21 mouse cellular contexts compared by ENCODE assay signal in the genomic region with DNA sequence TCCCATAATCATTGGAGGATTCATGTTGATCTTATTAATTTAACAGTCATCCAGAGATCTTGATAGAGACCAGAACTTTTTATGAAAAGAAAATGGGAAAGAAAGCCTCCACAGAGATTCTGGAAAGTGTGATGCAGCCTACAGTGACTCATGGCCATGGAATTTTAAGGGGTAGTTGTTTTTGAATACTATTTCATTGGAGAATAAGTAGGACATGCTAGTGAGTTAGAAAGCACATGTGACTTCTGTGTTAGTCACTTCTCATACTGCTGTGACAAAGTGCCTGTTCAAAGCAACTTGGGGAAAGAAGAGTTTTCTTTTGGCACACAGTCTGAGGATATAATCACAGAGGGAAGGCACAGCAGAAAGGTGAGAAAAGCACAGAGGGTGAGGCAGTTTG.
DNase-seq lines count a peak whose midpoint lies in the region; ATAC-seq lines count a peak whose summit lies in the region.
"Had no signal": no experiment of that assay in that cellular context is flagged by ENCODE, and none has a peak within 500 bp of the region (broad histone marks: within the 10 kb centered on the region; RNA-seq: fewer than 3 reads in every experiment).

No protein-coding gene starts in this region.

- peak; percentile 6 for DNase-seq in heart, adult 8-10 months (ENCODE audit: low spot score)
- peak; percentile 74 for DNase-seq in Muller cell, postnatal 12 days (ENCODE audit: inconsistent ontology term)
- peak; percentile 71 for DNase-seq in brain, adult 2 months (ENCODE audit: low read depth, low spot score)
- no peak for DNase-seq in left cerebral cortex, postnatal 36 days (ENCODE audit: low spot score in 2 of 2)
- DNase-seq in cerebellum, postnatal 25 days = no peak
- DNase-seq: adrenal gland, adult 8-10 months; cerebellum, adult 11-12 months; cerebellum, adult 9-11 months; gastrocnemius, postnatal 25 days; heart, postnatal 10 days; heart, postnatal 4 days had no signal

- intact Hi-C loops in left cerebral cortex, postnatal 36 days (cut with DNase I) = no loop called here

- no peaks in the 10 kb centered on the region for H3K27me3 ChIP-seq in heart, embryonic 11.5 days (ENCODE audit: control insufficient read depth, insufficient read depth, low read length)
- H3K27me3 ChIP-seq: forebrain, embryonic 15.5 days; hindbrain, embryonic 12.5 days had no signal

- H3K27ac ChIP-seq in heart, embryonic 11.5 days (ENCODE audit: low read depth, low read length) = no peak overlapping the region
- H3K27ac ChIP-seq: embryonic facial prominence, embryonic 10.5 days; forebrain, embryonic 15.5 days; hindbrain, embryonic 12.5 days had no signal

- H3K9me3 ChIP-seq in heart, embryonic 11.5 days (replicated peaks; ENCODE audit: control insufficient read depth, low read length) = no peaks in the 10 kb centered on the region
- H3K9me3 ChIP-seq: embryonic facial prominence, embryonic 10.5 days; forebrain, embryonic 15.5 days; hindbrain, embryonic 12.5 days had no signal

- ATAC-seq in heart, embryonic 11.5 days (replicated peaks; ENCODE audit: insufficient number of reproducible peaks, low FRiP score, low TSS enrichment) = no peak
- ATAC-seq: CD4-positive, CD25-positive, alpha-beta regulatory T cell, adult 4 months; forebrain, embryonic 15.5 days; hindbrain, embryonic 16.5 days; inflammation-experienced regulatory T-cells, adult 6 months; intestine, postnatal 0 days had no signal

- H3K4me1 ChIP-seq in heart, embryonic 11.5 days (ENCODE audit: control insufficient read depth, insufficient read depth, low read length) = no peaks in the 10 kb centered on the region
- H3K4me1 ChIP-seq: embryonic facial prominence, embryonic 10.5 days; forebrain, embryonic 15.5 days; hindbrain, embryonic 12.5 days had no signal

- H3K4me3 ChIP-seq in heart, embryonic 11.5 days (ENCODE audit: low read depth, low read length) = no peak overlapping the region
- H3K4me3 ChIP-seq: embryonic facial prominence, embryonic 10.5 days; erythroblast, embryonic 14.5 days; forebrain, embryonic 15.5 days; hindbrain, embryonic 12.5 days had no signal

- no peak overlapping the region for H3K4me2 ChIP-seq in heart, embryonic 11.5 days
- H3K4me2 ChIP-seq: forebrain, embryonic 15.5 days; hindbrain, embryonic 12.5 days had no signal

- H3K9ac ChIP-seq in heart, embryonic 11.5 days (ENCODE audit: low read depth, low read length) = no peak overlapping the region
- H3K9ac ChIP-seq: forebrain, embryonic 15.5 days; hindbrain, embryonic 12.5 days had no signal

- H3K36me3 ChIP-seq in heart, embryonic 11.5 days (ENCODE audit: control insufficient read depth, insufficient read depth, low read length) = no peaks in the 10 kb centered on the region
- H3K36me3 ChIP-seq: embryonic facial prominence, embryonic 10.5 days; forebrain, embryonic 15.5 days; G1E; hindbrain, embryonic 12.5 days had no signal

Comparison
In these comparisons a context has a peak if more than half of its experiments do, and no peak if none do; other contexts are left out.
1. DNase-seq: peak in heart, adult 8-10 months (single experiment), Muller cell, postnatal 12 days (single experiment) and brain, adult 2 months (single experiment); none in left cerebral cortex, postnatal 36 days (0 of 2) and cerebellum, postnatal 25 days (0 of 2).